Mouse (Mus musculus) CH12.LX (cell line): ENCODE data around the gene Car10. TPM values are rescaled to one million over a fixed set of nuclear protein-coding genes. Genes with fewer than 3 reads are reported as not detected.

Experiments used
- DNase-seq: peaks from one replicate; pipeline ENCODE4 v3.0.0-alpha.2; 2013; ENCODE audit errors: extremely low read depth
- H3K27ac ChIP-seq: 2 replicates; pipeline ENCODE4 v1.5.1; 2012; ENCODE audit warnings: low read depth, mild to moderate bottlenecking, control low read depth, moderate library complexity; ENCODE audit not compliant: insufficient read depth
- H3K27me3 ChIP-seq: replicated peaks from 2 replicates; pipeline ENCODE3; 2012; ENCODE audit warnings: inconsistent platforms
- H3K36me3 ChIP-seq, 2 experiments: replicated peaks in 1 of 2; 2 replicates each; pipeline versions ENCODE3 to v1.6.1; 2012; ENCODE audit warnings: inconsistent platforms in 1 of 2, low read length in 1 of 2, mild to moderate bottlenecking in 1 of 2, mixed read lengths in 1 of 2, moderate library complexity in 1 of 2; ENCODE audit not compliant: control insufficient read depth in 1 of 2, insufficient read depth in 1 of 2
- H3K4me1 ChIP-seq, 2 experiments: 2 replicates each; pipeline ENCODE4 v1.6.1; 2012; ENCODE audit warnings: inconsistent platforms in 1 of 2, moderate library complexity in 1 of 2; ENCODE audit not compliant: insufficient read depth in 2 of 2, control insufficient read depth in 1 of 2
- H3K4me2 ChIP-seq: 2 replicates; pipeline ENCODE4 v1.6.1; 2012; ENCODE audit warnings: low read depth, mild to moderate bottlenecking, control low read depth; ENCODE audit not compliant: poor library complexity, insufficient read depth, severe bottlenecking
- H3K4me3 ChIP-seq, 3 experiments: fragments of 150-350 bp in 1 of 3; sonication (generic) in 1 of 3; replicated peaks in 1 of 3; 2 replicates each; pipeline versions ENCODE3 to v1.5.1; 2011 to 2012; ENCODE audit warnings: low read depth in 2 of 3, low read length in 2 of 3, mild to moderate bottlenecking in 2 of 3, moderate library complexity in 2 of 3, control low read depth in 1 of 3, improper control_type of control experiment in 1 of 3, inconsistent platforms in 1 of 3, mixed read lengths in 1 of 3; ENCODE audit not compliant: poor library complexity in 1 of 3
- H3K79me2 ChIP-seq: replicated peaks from 2 replicates; pipeline ENCODE4 v1.6.1; 2012; ENCODE audit warnings: mild to moderate bottlenecking, moderate library complexity; ENCODE audit not compliant: control insufficient read depth, poor library complexity, insufficient read depth, severe bottlenecking; ENCODE audit errors: extremely low read depth
- H3K9ac ChIP-seq: 2 replicates; pipeline ENCODE4 v1.6.1; 2012; ENCODE audit warnings: low read depth, mild to moderate bottlenecking, control low read depth, moderate library complexity; ENCODE audit not compliant: insufficient read depth
- H3K9me3 ChIP-seq: replicated peaks from 2 replicates; pipeline ENCODE3; 2012; ENCODE audit warnings: low read length, inconsistent platforms, mixed read lengths
- BHLHE40 ChIP-seq: IDR thresholded peaks from 2 replicates; pipeline ENCODE4 v1.6.1; 2011; ENCODE audit warnings: mild to moderate bottlenecking, low read depth, low read length, improper control_type of control experiment
- CHD1 ChIP-seq: IDR thresholded peaks from 2 replicates; pipeline ENCODE4 v1.6.1; 2012; ENCODE audit warnings: low read depth, low read length, improper control_type of control experiment, inconsistent platforms
- CHD2 ChIP-seq: IDR thresholded peaks from 2 replicates; pipeline ENCODE4 v1.6.1; 2011; ENCODE audit warnings: low read length, improper control_type of control experiment
- E2F4 ChIP-seq: IDR thresholded peaks from 2 replicates; pipeline ENCODE4 v1.6.1; 2011; ENCODE audit warnings: low read depth, low read length, improper control_type of control experiment; ENCODE audit not compliant: insufficient replicate concordance
- ELF1 ChIP-seq: IDR thresholded peaks from 2 replicates; pipeline ENCODE4 v1.6.1; 2014; ENCODE audit warnings: low read depth, mild to moderate bottlenecking, inconsistent platforms, low read length, improper control_type of control experiment
- EP300 ChIP-seq: IDR thresholded peaks from 2 replicates; pipeline ENCODE4 v1.6.1; 2011; ENCODE audit warnings: low read length, improper control_type of control experiment
- ETS1 ChIP-seq: conservative IDR thresholded peaks from 2 replicates; pipeline ENCODE4 v1.6.1; 2012; ENCODE audit warnings: low read depth, mild to moderate bottlenecking, inconsistent platforms, low read length, improper control_type of control experiment, moderate library complexity
- GABPA ChIP-seq: IDR thresholded peaks from 2 replicates; pipeline ENCODE4 v1.6.1; 2012; ENCODE audit warnings: low read depth, low read length, improper control_type of control experiment, inconsistent platforms; ENCODE audit not compliant: insufficient replicate concordance
- HCFC1 ChIP-seq: IDR thresholded peaks from 2 replicates; pipeline ENCODE4 v1.6.1; 2012; ENCODE audit warnings: low read depth, mild to moderate bottlenecking, inconsistent platforms, low read length, improper control_type of control experiment
- IRF4 ChIP-seq: IDR thresholded peaks from 2 replicates; pipeline ENCODE4 v1.6.1; 2014; ENCODE audit warnings: low read depth, mild to moderate bottlenecking, inconsistent platforms, low read length, improper control_type of control experiment
- JUND ChIP-seq: conservative IDR thresholded peaks from 2 replicates; pipeline ENCODE4 v1.6.1; 2011; ENCODE audit warnings: low read depth, low read length, improper control_type of control experiment
- KAT2A ChIP-seq: IDR thresholded peaks from 2 replicates; pipeline ENCODE4 v1.6.1; 2012; ENCODE audit warnings: low read length, improper control_type of control experiment, inconsistent platforms; ENCODE audit not compliant: insufficient replicate concordance
- MAFK ChIP-seq: IDR thresholded peaks from 2 replicates; pipeline ENCODE4 v1.6.1; 2011; ENCODE audit warnings: low read length, improper control_type of control experiment; ENCODE audit not compliant: insufficient replicate concordance
- MAX ChIP-seq: IDR thresholded peaks from 2 replicates; pipeline ENCODE4 v1.6.1; 2011; ENCODE audit warnings: low read length, improper control_type of control experiment
- MAZ ChIP-seq: IDR thresholded peaks from 2 replicates; pipeline ENCODE4 v1.6.1; 2012; ENCODE audit warnings: low read depth, mild to moderate bottlenecking, inconsistent platforms, low read length, improper control_type of control experiment, moderate library complexity
- MXI1 ChIP-seq: IDR thresholded peaks from 2 replicates; pipeline ENCODE4 v1.6.1; 2011; ENCODE audit warnings: mild to moderate bottlenecking, low read depth, low read length, improper control_type of control experiment
- MYC ChIP-seq: IDR thresholded peaks from 2 replicates; pipeline ENCODE4 v1.6.1; 2011; ENCODE audit warnings: low read depth, mild to moderate bottlenecking, improper control_type of control experiment, low read length
- NELFE ChIP-seq: IDR thresholded peaks from 2 replicates; pipeline ENCODE4 v1.6.1; 2011; ENCODE audit warnings: low read depth, low read length, improper control_type of control experiment
- POLR2A ChIP-seq: IDR thresholded peaks from 2 replicates; pipeline ENCODE4 v1.6.1; 2011; ENCODE audit warnings: low read depth, mild to moderate bottlenecking, improper control_type of control experiment, low read length
- POLR2AphosphoS2 ChIP-seq: IDR thresholded peaks from 2 replicates; pipeline ENCODE4 v1.6.1; 2011; ENCODE audit warnings: low read depth, low read length, improper control_type of control experiment
- RAD21 ChIP-seq: IDR thresholded peaks from 2 replicates; pipeline ENCODE4 v1.6.1; 2011; ENCODE audit warnings: low read depth, mild to moderate bottlenecking, low read length, improper control_type of control experiment, moderate library complexity
- SIN3A ChIP-seq: IDR thresholded peaks from 2 replicates; pipeline ENCODE4 v1.6.1; 2012; ENCODE audit warnings: low read length, improper control_type of control experiment, inconsistent platforms
- SMC3 ChIP-seq: IDR thresholded peaks from 2 replicates; pipeline ENCODE4 v1.6.1; 2011; ENCODE audit warnings: low read depth, low read length, improper control_type of control experiment
- USF1 ChIP-seq: IDR thresholded peaks from 2 replicates; pipeline ENCODE4 v1.6.1; 2014; ENCODE audit warnings: low read depth, mild to moderate bottlenecking, inconsistent platforms, low read length, improper control_type of control experiment
- USF2 ChIP-seq: conservative IDR thresholded peaks from 2 replicates; pipeline ENCODE4 v1.6.1; 2011; ENCODE audit warnings: low read depth, low read length, improper control_type of control experiment
- ZC3H11A ChIP-seq: IDR thresholded peaks from 2 replicates; pipeline ENCODE4 v1.6.1; 2012; ENCODE audit warnings: low read depth, mild to moderate bottlenecking, inconsistent platforms, low read length, improper control_type of control experiment
- ZKSCAN1 ChIP-seq: IDR thresholded peaks from 2 replicates; pipeline ENCODE4 v1.6.1; 2012; ENCODE audit warnings: low read depth, inconsistent platforms, low read length, improper control_type of control experiment, borderline replicate concordance
- dilution Hi-C: fragments of 300-500 bp; cut with MboI; formaldehyde crosslinking; loops from 2 replicates; pipeline ENCODE4 v1.14.3; 2020; ENCODE audit warnings: low sequenced_read_pairs; ENCODE audit not compliant: extremely low pct_unique_long_range_greater_than_20kb, extremely low pct_ligation_motif_present
- in situ Hi-C: fragments of 300-500 bp; cut with MboI; formaldehyde crosslinking; loops from 3 replicates; pipeline ENCODE4 v1.14.3; 2019; ENCODE audit warnings: low sequenced_read_pairs, low pct_ligation_motif_present, low pct_unique_long_range_greater_than_20kb, mixed read lengths
- polyA plus RNA-seq: library from polyadenylated mRNA; unstranded; fragments of >175 nt; gene quantifications from 2 replicates; pipeline ENCODE4 v1.2.1, GENCODE M21; 2012; ENCODE audit warnings: low read depth; ENCODE audit not compliant: insufficient read length
- total RNA-seq, 2 experiments: library from RNA; depleted of rRNA; stranded (reverse); fragments of 300-350 nt in 1 of 2; fragments of >200 nt in 1 of 2; gene quantifications; 2 replicates each; pipeline ENCODE4 v1.2.3; 2012 to 2014

The Car10 gene
- total and polyA plus RNA-seq, 3 experiments, result not detected

GRCm38 (mm10) chr11:93293661-93294060 is 195.8 kb downstream of the Car10 start:
- Histone ChIP-seq H3K4me2 (no peak overlapping the region), H3K4me3 (no peak overlapping the region), H3K36me3 (no peaks in the 10 kb centered on the region), H3K27me3 (no peaks in the 10 kb centered on the region), H3K9ac (no peak overlapping the region), H3K27ac (no peak overlapping the region), H3K79me2 (no peaks in the 10 kb centered on the region), H3K4me1 (no peaks in the 10 kb centered on the region), H3K9me3 (peaks cover 32% of the 10 kb centered on the region)
- DNase-seq, result no peak
- dilution Hi-C loops, result no loop called here
- TF ChIP-seq SMC3 (no peak), BHLHE40 (no peak), ELF1 (no peak), RAD21 (no peak), ETS1 (no peak), GABPA (no peak), USF1 (no peak), HCFC1 (no peak), JUND (no peak), POLR2AphosphoS2 (no peak), EP300 (no peak), MXI1 (no peak), USF2 (no peak), NELFE (no peak), MAFK (no peak)
- TF ChIP-seq, all 38 proteins: peak for 0
- in situ Hi-C loops, result no loop called here

DNA sequence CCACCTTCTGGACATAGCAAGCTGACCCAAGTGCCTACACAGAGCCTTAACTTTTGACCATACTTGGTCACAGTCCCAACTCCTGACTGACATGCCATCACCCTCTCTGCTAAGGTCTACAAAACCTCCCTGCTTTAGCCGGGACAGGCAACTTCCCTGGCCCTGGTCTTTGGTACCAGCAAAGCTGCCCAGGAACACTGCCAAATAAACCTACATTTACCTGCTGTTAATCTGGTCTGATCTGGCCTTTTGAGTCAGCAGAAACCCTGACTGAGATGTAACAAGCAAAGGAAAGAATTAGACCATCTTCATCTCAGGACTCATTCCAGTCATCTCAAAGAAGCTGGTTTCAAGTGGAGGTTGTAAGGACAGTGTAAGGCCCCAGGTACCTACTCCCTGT is 212.2 kb downstream of the Car10 start:
- TF ChIP-seq MYC, result no peak
- TF ChIP-seq ZC3H11A, result no peak
- TF ChIP-seq SIN3A, result no peak
- no peak for TF ChIP-seq SMC3
- TF ChIP-seq POLR2AphosphoS2, result no peak
- no peak for TF ChIP-seq IRF4
- TF ChIP-seq MAX, result no peak
- no peak for TF ChIP-seq E2F4
- no peak for TF ChIP-seq POLR2A
- no peak for TF ChIP-seq GABPA
- TF ChIP-seq ZKSCAN1, result no peak
- no peak for TF ChIP-seq BHLHE40
- TF ChIP-seq CHD1, result no peak
- no peak for TF ChIP-seq CHD2
- TF ChIP-seq KAT2A, result no peak
- TF ChIP-seq MXI1, result no peak
- no peak for TF ChIP-seq MAZ
- no peak for TF ChIP-seq USF2
- TF ChIP-seq, all 38 proteins: peak for 0
- in situ Hi-C loops, result no loop called here
- Histone ChIP-seq H3K9ac (no peak overlapping the region), H3K9me3 (peaks cover 37% of the 10 kb centered on the region), H3K27ac (no peak overlapping the region), H3K79me2 (no peaks in the 10 kb centered on the region), H3K4me1 (no peaks in the 10 kb centered on the region), H3K36me3 (no peaks in the 10 kb centered on the region), H3K4me3 (no peak overlapping the region), H3K4me2 (no peak overlapping the region), H3K27me3 (no peaks in the 10 kb centered on the region)
- dilution Hi-C loops, result no loop called here
- DNase-seq, result no peak
